Mouse (Mus musculus): ENCODE results near the gene Cd38. TPM values are rescaled to one million over a fixed set of nuclear protein-coding genes. Genes with fewer than 3 reads are reported as not detected.
"Not testable (repeated sequence)": the region's sequence is repeated elsewhere in the genome, so short reads cannot be mapped to it uniquely, and the experiment has no call there.

Gene Cd38
- polyA plus RNA-seq, 1 experiment from 2014 or later = 14.5 TPM

- Histone ChIP-seq H3K4me2 (replicated peaks) (no peak overlapping the region), H3K27ac (no peak overlapping the region), H3K4me3 (replicated peaks) (no peak overlapping the region), H3K27me3 (replicated peaks) (no peaks in the 10 kb centered on the region), H3K9ac (no peak overlapping the region), H3K4me1 (replicated peaks) (no peaks in the 10 kb centered on the region), H3K9me3 (no peaks in the 10 kb centered on the region), H3K36me3 (no peaks in the 10 kb centered on the region)
- WGBS = 89% methylated on average over 6 of the region's 6 CpGs
- peak; percentile 32; the same call in 1 of the 2 replicates for ATAC-seq
Observed at GRCm38 (mm10) chr5:43910006-43910405, 41.7 kb downstream of the Cd38 start.

- not testable (repeated sequence) for H3K27me3 ChIP-seq (replicated peaks); H3K27ac ChIP-seq; H3K4me2 ChIP-seq (replicated peaks); H3K4me3 ChIP-seq (replicated peaks); H3K36me3 ChIP-seq; H3K9ac ChIP-seq; H3K4me1 ChIP-seq (replicated peaks); H3K9me3 ChIP-seq; ATAC-seq
- WGBS = 93% methylated on average over 4 of the region's 4 CpGs
Observed at GRCm38 (mm10) chr5:43912844-43913243, 44.5 kb downstream of the Cd38 start, which contains the start of gene Gm7879. TSS of gene Gm7879 (plus strand) at chr5:43913144.

- Histone ChIP-seq H3K27ac (no peak overlapping the region), H3K36me3 (no peaks in the 10 kb centered on the region), H3K27me3 (replicated peaks) (no peaks in the 10 kb centered on the region), H3K4me1 (replicated peaks) (no peaks in the 10 kb centered on the region), H3K4me3 (replicated peaks) (no peak overlapping the region), H3K4me2 (replicated peaks) (no peak overlapping the region), H3K9me3 (no peaks in the 10 kb centered on the region), H3K9ac (no peak overlapping the region)
- no peak for ATAC-seq
- WGBS = 83% methylated on average over 4 of the region's 4 CpGs
Observed at GRCm38 (mm10) chr5:43915261-43915886, 47.0 kb downstream of the Cd38 start.

- Histone ChIP-seq H3K9ac (no peak overlapping the region), H3K9me3 (no peaks in the 10 kb centered on the region), H3K4me3 (replicated peaks) (no peak overlapping the region), H3K4me2 (replicated peaks) (no peak overlapping the region), H3K27me3 (replicated peaks) (no peaks in the 10 kb centered on the region), H3K27ac (no peak overlapping the region), H3K4me1 (replicated peaks) (no peaks in the 10 kb centered on the region), H3K36me3 (no peaks in the 10 kb centered on the region)
- no peak for ATAC-seq
- WGBS = 92% methylated on average over 11 of the region's 11 CpGs
Observed at GRCm38 (mm10) chr5:43921877-43922276, 53.5 kb downstream of the Cd38 start.

- no peaks in the 10 kb centered on the region for H3K27me3 ChIP-seq (replicated peaks)
- H3K9ac ChIP-seq = no peak overlapping the region
- no peaks in the 10 kb centered on the region for H3K4me1 ChIP-seq (replicated peaks)
- no peak overlapping the region for H3K27ac ChIP-seq
- H3K4me3 ChIP-seq (replicated peaks) = no peak overlapping the region
- no peaks in the 10 kb centered on the region for H3K9me3 ChIP-seq
- no peak overlapping the region for H3K4me2 ChIP-seq (replicated peaks)
- WGBS = 25% methylated on average over 4 of the region's 4 CpGs
- H3K36me3 ChIP-seq = no peaks in the 10 kb centered on the region
- ATAC-seq = peak; percentile 79
Observed at GRCm38 (mm10) chr5:43923933-43924332, 55.6 kb downstream of the Cd38 start.

- Histone ChIP-seq H3K27me3 (replicated peaks) (no peaks in the 10 kb centered on the region), H3K27ac (no peak overlapping the region), H3K9ac (no peak overlapping the region), H3K9me3 (no peaks in the 10 kb centered on the region), H3K36me3 (no peaks in the 10 kb centered on the region), H3K4me3 (replicated peaks) (no peak overlapping the region), H3K4me1 (replicated peaks) (no peaks in the 10 kb centered on the region), H3K4me2 (replicated peaks) (no peak overlapping the region)
- ATAC-seq = no peak
Observed at GRCm38 (mm10) chr5:43927729-43928128, 59.4 kb downstream of the Cd38 start.

- no peak overlapping the region for H3K9ac ChIP-seq
- ATAC-seq = peak; percentile 56
- H3K4me3 ChIP-seq (replicated peaks) = no peak overlapping the region
- H3K27ac ChIP-seq = no peak overlapping the region
- H3K4me2 ChIP-seq (replicated peaks) = no peak overlapping the region
- H3K27me3 ChIP-seq (replicated peaks) = no peaks in the 10 kb centered on the region
- H3K36me3 ChIP-seq = no peaks in the 10 kb centered on the region
- H3K4me1 ChIP-seq (replicated peaks) = no peaks in the 10 kb centered on the region
- H3K9me3 ChIP-seq = no peaks in the 10 kb centered on the region
- 37% methylated on average over 2 of the region's 2 CpGs for WGBS
Observed at GRCm38 (mm10) chr5:43933269-43933668, 64.9 kb downstream of the Cd38 start.

- peaks cover 16% of the 10 kb centered on the region for H3K4me1 ChIP-seq (replicated peaks)
- H3K4me2 ChIP-seq (replicated peaks) = peak overlapping the region; percentile 64
- no peaks in the 10 kb centered on the region for H3K9me3 ChIP-seq
- no peaks in the 10 kb centered on the region for H3K27me3 ChIP-seq (replicated peaks)
- peak overlapping the region; percentile 28; the same call in 1 of the 2 replicates for H3K4me3 ChIP-seq (replicated peaks)
- no peaks in the 10 kb centered on the region for H3K36me3 ChIP-seq
- peak overlapping the region; percentile 90 for H3K27ac ChIP-seq
- H3K9ac ChIP-seq = no peak overlapping the region
- ATAC-seq = peak; percentile 31
- 21% methylated on average over 9 of the region's 9 CpGs for WGBS
Observed at GRCm38 (mm10) chr5:43947330-43947977, 79.1 kb downstream of the Cd38 start.

GRCm38 (mm10) chr5:43948111-43948743 is 79.9 kb downstream of the Cd38 start:
- peaks cover 16% of the 10 kb centered on the region for H3K4me1 ChIP-seq (replicated peaks)
- H3K9ac ChIP-seq = no peak overlapping the region; the same call in 1 of the 2 replicates

GRCm38 (mm10) chr5:43948748-43949275 is 80.5 kb downstream of the Cd38 start:
- H3K4me2 ChIP-seq (replicated peaks) = peak overlapping the region; percentile 64
- 2% methylated on average over 8 of the region's 8 CpGs for WGBS
- H3K36me3 ChIP-seq = no peaks in the 10 kb centered on the region
- ATAC-seq = peak; percentile 48
- 0 out of 2 replicates have a peak overlapping the region, but pooled peaks have one; percentile 36 for H3K9ac ChIP-seq
- peak overlapping the region; percentile 90 for H3K27ac ChIP-seq
- peak overlapping the region; percentile 28 for H3K4me3 ChIP-seq (replicated peaks)
- no peaks in the 10 kb centered on the region for H3K27me3 ChIP-seq (replicated peaks)
- H3K9me3 ChIP-seq = no peaks in the 10 kb centered on the region
- peaks cover 16% of the 10 kb centered on the region for H3K4me1 ChIP-seq (replicated peaks)

More at GRCm38 (mm10) chr5:43948111-43948743, 79.9 kb downstream of the Cd38 start:
- Histone ChIP-seq H3K36me3 (no peaks in the 10 kb centered on the region), H3K9me3 (no peaks in the 10 kb centered on the region), H3K4me2 (replicated peaks) (peak overlapping the region; percentile 64), H3K27ac (peak overlapping the region; percentile 90), H3K27me3 (replicated peaks) (no peaks in the 10 kb centered on the region), H3K4me3 (replicated peaks) (peak overlapping the region; percentile 28)
- WGBS = 2% methylated on average over 27 of the region's 27 CpGs
- peak; percentile 97 for ATAC-seq

GRCm38 (mm10) chr5:43953241-43953640 is 84.9 kb downstream of the Cd38 start:
- H3K36me3 ChIP-seq = no peaks in the 10 kb centered on the region
- H3K27me3 ChIP-seq (replicated peaks) = no peaks in the 10 kb centered on the region
- H3K4me2 ChIP-seq (replicated peaks) = no peak overlapping the region
- H3K9ac ChIP-seq = no peak overlapping the region
- no peaks in the 10 kb centered on the region for H3K9me3 ChIP-seq
- 57% methylated on average over 1 of the region's 1 CpGs for WGBS
- no peak for ATAC-seq
- peaks cover 4% of the 10 kb centered on the region for H3K4me1 ChIP-seq (replicated peaks)
- H3K27ac ChIP-seq = no peak overlapping the region
- no peak overlapping the region for H3K4me3 ChIP-seq (replicated peaks)

- 76% methylated on average over 3 of the region's 3 CpGs for WGBS
Observed at GRCm38 (mm10) chr5:43959884-43960440, 91.6 kb downstream of the Cd38 start.

More at GRCm38 (mm10) chr5:43959884-43960440, 91.6 kb downstream of the Cd38 start:
- H3K36me3 ChIP-seq = no peaks in the 10 kb centered on the region
- no peaks in the 10 kb centered on the region for H3K4me1 ChIP-seq (replicated peaks)
- no peak overlapping the region for H3K9ac ChIP-seq
- no peak overlapping the region for H3K4me3 ChIP-seq (replicated peaks)
- no peak for ATAC-seq
- no peaks in the 10 kb centered on the region for H3K27me3 ChIP-seq (replicated peaks)
- no peak overlapping the region for H3K4me2 ChIP-seq (replicated peaks)
- H3K9me3 ChIP-seq = no peaks in the 10 kb centered on the region
- H3K27ac ChIP-seq = no peak overlapping the region
